Mouse (Mus musculus) urinary bladder, postnatal 4 days (tissue): Measurements from ENCODE around the gene Hipk3.

ENCODE experiments used
- DNase-seq, 2 experiments: peaks; one replicate each; pipeline ENCODE4 v3.0.0; 2021 to 2022; ENCODE audit warnings: low spot score in 2 of 2

Hipk3 gene

GRCm38 (mm10) chr2:104493951-104494800, at the start of gene Hipk3:
Hipk3 (minus strand) TSS chr2:104494446.
- peak; percentile 80 to 83 for DNase-seq

GRCm38 (mm10) chr2:104540286-104540685, 46.0 kb upstream of the Hipk3 start:
- DNase-seq, result no peak

GRCm38 (mm10) chr2:104534751-104535150, 40.5 kb upstream of the Hipk3 start:
- DNase-seq, result no peak

GRCm38 (mm10) chr2:104532548-104532947, 38.3 kb upstream of the Hipk3 start:
- DNase-seq, result no peak

GRCm38 (mm10) chr2:104526559-104526958, 32.3 kb upstream of the Hipk3 start:
- DNase-seq, result no peak

- DNase-seq, result peak in 1 of 2 experiments; percentile 18
Observed at GRCm38 (mm10) chr2:104525506-104525905, 31.3 kb upstream of the Hipk3 start.

GRCm38 (mm10) chr2:104511622-104512021, 17.4 kb upstream of the Hipk3 start:
- DNase-seq, result no peak

- no peak for DNase-seq
Observed at GRCm38 (mm10) chr2:104502388-104502787, 8.1 kb upstream of the Hipk3 start.

- DNase-seq, result no peak
Observed at GRCm38 (mm10) chr2:104501091-104501490, 6.8 kb upstream of the Hipk3 start.

- DNase-seq, result no peak
Observed at GRCm38 (mm10) chr2:104497771-104498170, 3.5 kb upstream of the Hipk3 start.

GRCm38 (mm10) chr2:104497231-104497630, 3.0 kb upstream of the Hipk3 start:
- no peak for DNase-seq

- DNase-seq, result no peak
Observed at GRCm38 (mm10) chr2:104496206-104496605, 2.0 kb upstream of the Hipk3 start.

GRCm38 (mm10) chr2:104494801-104495185, 547 bp upstream of the Hipk3 start:
- no peak for DNase-seq

- peak; percentile 77 to 83 for DNase-seq
Observed at GRCm38 (mm10) chr2:104493021-104493950, 960 bp downstream of the Hipk3 start.

GRCm38 (mm10) chr2:104491221-104491795, 2.9 kb downstream of the Hipk3 start:
- DNase-seq, result no peak

GRCm38 (mm10) chr2:104490761-104491160, 3.5 kb downstream of the Hipk3 start:
- DNase-seq, result no peak

- no peak for DNase-seq
Observed at GRCm38 (mm10) chr2:104489851-104490250, 4.4 kb downstream of the Hipk3 start.

- DNase-seq, result no peak
Observed at GRCm38 (mm10) chr2:104484438-104484837, 9.8 kb downstream of the Hipk3 start.

GRCm38 (mm10) chr2:104482156-104482555, 12.1 kb downstream of the Hipk3 start:
- DNase-seq, result no peak

GRCm38 (mm10) chr2:104479054-104479453, 15.2 kb downstream of the Hipk3 start:
- no peak for DNase-seq

- no peak for DNase-seq
Observed at GRCm38 (mm10) chr2:104477398-104478015, 16.7 kb downstream of the Hipk3 start.

GRCm38 (mm10) chr2:104472056-104472455, 22.2 kb downstream of the Hipk3 start:
- no peak for DNase-seq
